Mouse (Mus musculus): Measurements from ENCODE around the gene Polrmt.

- TF ChIP-seq POLR2A (IDR thresholded peaks at IDR 0.05; ENCODE audit: control insufficient read depth, extremely low read depth, insufficient read depth, low read length, poor library complexity) (no peak), CTCF (IDR thresholded peaks at IDR 0.05; ENCODE audit: borderline replicate concordance, control insufficient read depth, extremely low read depth, insufficient read depth, low read length, poor library complexity) (no peak)
Measured at GRCm38 (mm10) chr10:79696129-79696651, 50.2 kb downstream of the Polrmt start.
